Mouse (Mus musculus) heart, embryonic 13.5 days (tissue): Measurements from ENCODE around the gene Srsf7. TPM values are rescaled to one million over a fixed set of nuclear protein-coding genes. Genes with fewer than 3 reads are reported as not detected.

ENCODE experiments used
- ATAC-seq: fragments of 200-750 bp; cut with Nextera tagmentation; 2 replicates; pipeline ENCODE4 v1.8.0; 2017; ENCODE audit warnings: moderate TSS enrichment; ENCODE audit not compliant: insufficient number of reproducible peaks, low FRiP score, low TSS enrichment; ENCODE audit errors: extremely low read depth
- H3K27ac ChIP-seq: fragments of 300-500 bp; sonication (generic); replicated peaks from 2 replicates; pipeline ENCODE4 v1.5.1; 2015; ENCODE audit warnings: moderate library complexity, mild to moderate bottlenecking, inconsistent platforms
- H3K27me3 ChIP-seq: fragments of 300-500 bp; sonication (generic); replicated peaks from 2 replicates; pipeline ENCODE4 v1.6.1; 2015; ENCODE audit warnings: mild to moderate bottlenecking, inconsistent platforms
- H3K36me3 ChIP-seq: fragments of 300-500 bp; sonication (generic); 2 replicates; pipeline ENCODE4 v1.6.1; 2015; ENCODE audit warnings: mild to moderate bottlenecking, inconsistent platforms
- H3K4me1 ChIP-seq: fragments of 300-500 bp; sonication (generic); 2 replicates; pipeline ENCODE4 v1.6.1; 2015; ENCODE audit warnings: inconsistent platforms
- H3K4me2 ChIP-seq: fragments of 300-500 bp; sonication (generic); 2 replicates; pipeline ENCODE4 v1.6.1; 2015; ENCODE audit warnings: inconsistent platforms, mild to moderate bottlenecking, moderate library complexity
- H3K4me3 ChIP-seq: fragments of 300-500 bp; sonication (generic); 2 replicates; pipeline ENCODE4 v1.5.1; 2015; ENCODE audit warnings: moderate library complexity, mild to moderate bottlenecking, inconsistent platforms
- H3K9ac ChIP-seq: fragments of 300-500 bp; sonication (generic); 2 replicates; pipeline ENCODE4 v1.6.1; 2015; ENCODE audit warnings: inconsistent platforms, mild to moderate bottlenecking, moderate library complexity
- H3K9me3 ChIP-seq: fragments of 300-500 bp; sonication (generic); 2 replicates; pipeline ENCODE4 v1.6.1; 2016; ENCODE audit warnings: inconsistent platforms
- WGBS: fragments of 180-500 bp; shearing (Covaris S2); methylation state at CpG from one replicate; pipeline ENCODE4 v1.1.7; 2015; ENCODE audit warnings: mixed read lengths; 5-methylcytosine and 5-hydroxymethylcytosine counted together
- polyA plus RNA-seq: library from polyadenylated mRNA; unstranded; fragments of >200 nt; fragmentation: Nextera tagmentation; extraction: Ambion mirVana; gene quantifications from 2 replicates; pipeline ENCODE4 v1.2.1, GENCODE M21; 2015

Srsf7 gene
- polyA plus RNA-seq, 1 experiment from 2014 or later: 297 TPM

GRCm38 (mm10) chr17:80152767-80153630, 54.1 kb downstream of the Srsf7 start:
- 60% methylated on average over 12 of the region's 12 CpGs for WGBS
- H3K9me3 ChIP-seq: no peaks in the 10 kb centered on the region
- no peak for ATAC-seq
- peaks cover 12% of the 10 kb centered on the region for H3K4me1 ChIP-seq
- no peak overlapping the region for H3K4me3 ChIP-seq
- no peak overlapping the region for H3K4me2 ChIP-seq
- no peak overlapping the region for H3K9ac ChIP-seq
- H3K27ac ChIP-seq: no peak overlapping the region
- H3K36me3 ChIP-seq: no peaks in the 10 kb centered on the region
- H3K27me3 ChIP-seq: no peaks in the 10 kb centered on the region

- H3K4me3 ChIP-seq: no peak overlapping the region
- no peaks in the 10 kb centered on the region for H3K36me3 ChIP-seq
- no peak overlapping the region for H3K4me2 ChIP-seq
- H3K9ac ChIP-seq: no peak overlapping the region
- H3K9me3 ChIP-seq: no peaks in the 10 kb centered on the region
- no peaks in the 10 kb centered on the region for H3K27me3 ChIP-seq
- ATAC-seq: no peak
- no peak overlapping the region for H3K27ac ChIP-seq
- H3K4me1 ChIP-seq: peaks cover 19% of the 10 kb centered on the region
- WGBS: 45% methylated on average over 5 of the region's 5 CpGs
Measured at GRCm38 (mm10) chr17:80151353-80151752, 55.8 kb downstream of the Srsf7 start.

Other genes starting within 250 kb of the Srsf7 start
- 39.9 and 40.3 TPM in 2 replicates for gene Hnrnpll, start 145.0 kb downstream of the Srsf7 start, polyA plus RNA-seq
- gene Galm, start 79.8 kb downstream of the Srsf7 start, polyA plus RNA-seq: 12.1 and 13.0 TPM in 2 replicates
- 0.05 and 0.08 TPM in 2 replicates for gene Ttc39d, start 153 bp upstream of the Srsf7 start, polyA plus RNA-seq
- 24.7 and 32.3 TPM in 2 replicates for gene Gemin6, start 17.1 kb upstream of the Srsf7 start, polyA plus RNA-seq
- gene Morn2, start 82.9 kb upstream of the Srsf7 start, polyA plus RNA-seq: 21.8 and 23.9 TPM in 2 replicates
- 8.2 and 8.5 TPM in 2 replicates for gene Dhx57, start 83.2 kb upstream of the Srsf7 start, polyA plus RNA-seq
- gene Arhgef33, start 100.1 kb upstream of the Srsf7 start, polyA plus RNA-seq: 0.51 and 0.52 TPM in 2 replicates
- 1.5 and 2.1 TPM in 2 replicates for gene Gm10190, start 166.2 kb upstream of the Srsf7 start, polyA plus RNA-seq